In genomic region chr6:5188036-5188435, GRCm38 (mm10) we compare ENCODE assay signal across 22 mouse cellular contexts. TPM values are rescaled to one million over a fixed set of nuclear protein-coding genes. Genes with fewer than 3 reads are reported as not detected.
"Had no signal": no experiment of that assay in that cellular context is flagged by ENCODE, and none has a peak within 500 bp of the region (broad histone marks: within the 10 kb centered on the region; RNA-seq: fewer than 3 reads in every experiment).

No protein-coding gene starts in this region.

- H3K9me3 ChIP-seq: neural tube, embryonic 13.5 days; neural tube, embryonic 15.5 days; stomach, embryonic 15.5 days had no signal

- H3K27ac ChIP-seq: neural tube, embryonic 13.5 days; neural tube, embryonic 15.5 days; stomach, embryonic 15.5 days; stomach, postnatal 0 days had no signal

- DNase-seq: retina, postnatal 1 day; right cerebral cortex, adult 18-20 months; right cerebral cortex, postnatal 14 days; right cerebral cortex, postnatal 25 days; right cerebral cortex, postnatal 4 days; spleen, adult 18-20 months; thymus, adult 18-20 months; thymus, adult 2 months; thymus, postnatal 14 days; thymus, postnatal 25 days; thymus, postnatal 36 days; thymus, postnatal 4 days had no signal

- H3K36me3 ChIP-seq: neural tube, embryonic 13.5 days; neural tube, embryonic 15.5 days; stomach, embryonic 15.5 days had no signal

- H3K27me3 ChIP-seq: neural tube, embryonic 13.5 days; neural tube, embryonic 15.5 days; stomach, embryonic 15.5 days had no signal

- H3K9ac ChIP-seq: neural tube, embryonic 13.5 days; neural tube, embryonic 15.5 days; stomach, embryonic 15.5 days had no signal

- H3K4me1 ChIP-seq: neural tube, embryonic 13.5 days; neural tube, embryonic 15.5 days; stomach, embryonic 15.5 days had no signal

- H3K4me3 ChIP-seq: neural tube, embryonic 13.5 days; neural tube, embryonic 15.5 days; stomach, embryonic 15.5 days had no signal

- H3K4me2 ChIP-seq: neural tube, embryonic 13.5 days; neural tube, embryonic 15.5 days; stomach, embryonic 15.5 days had no signal

RNA-seq across cellular contexts. Expression of gene Pon1, which starts 5.7 kb away (rescaled TPM):
- total RNA-seq: neutrophil, adult 5-6 weeks had no signal
- polyA plus RNA-seq: neural tube, embryonic 13.5 days; neural tube, embryonic 14.5 days; neural tube, embryonic 15.5 days; small intestine, adult 2 months; stomach, embryonic 14.5 days; testis, adult 2 months; thymus, postnatal 0 days had no signal
